Mouse (Mus musculus) hindbrain, embryonic 14.5 days (tissue): ENCODE data around the gene Atxn2l. TPM values are rescaled to one million over a fixed set of nuclear protein-coding genes. Genes with fewer than 3 reads are reported as not detected.

Source experiments
- ATAC-seq: fragments of 200-750 bp; cut with Nextera tagmentation; 2 replicates; pipeline ENCODE4 v1.8.0; 2017; ENCODE audit warnings: moderate number of reproducible peaks, mild to moderate bottlenecking, moderate TSS enrichment, moderate library complexity; ENCODE audit not compliant: low FRiP score
- DNase-seq: peaks from one replicate; pipeline ENCODE4 v3.0.0-alpha.2; 2015; ENCODE audit warnings: low spot score
- H3K27ac ChIP-seq: fragments of 300-500 bp; sonication (generic); 2 replicates; pipeline ENCODE4 v1.5.1; 2014; ENCODE audit warnings: mild to moderate bottlenecking, moderate library complexity
- H3K27me3 ChIP-seq: fragments of 300-500 bp; sonication (generic); 2 replicates; pipeline ENCODE4 v1.6.1; 2014; ENCODE audit warnings: mild to moderate bottlenecking, low read length, mixed read lengths; ENCODE audit not compliant: control insufficient read depth, insufficient read depth
- H3K36me3 ChIP-seq: fragments of 300-500 bp; sonication (generic); replicated peaks from 2 replicates; pipeline ENCODE4 v1.6.1; 2014; ENCODE audit not compliant: control insufficient read depth, insufficient read depth
- H3K4me1 ChIP-seq: fragments of 300-500 bp; sonication (generic); replicated peaks from 2 replicates; pipeline ENCODE4 v1.6.1; 2014; ENCODE audit warnings: antibody characterized with exemption, low read length, mixed read lengths; ENCODE audit not compliant: control insufficient read depth, insufficient read depth
- H3K4me2 ChIP-seq: fragments of 300-500 bp; sonication (generic); replicated peaks from 2 replicates; pipeline ENCODE4 v1.6.1; 2014; ENCODE audit warnings: mild to moderate bottlenecking, moderate library complexity
- H3K4me3 ChIP-seq: fragments of 300-500 bp; sonication (generic); replicated peaks from 2 replicates; pipeline ENCODE4 v1.5.1; 2014; ENCODE audit warnings: mild to moderate bottlenecking, low read length
- H3K9ac ChIP-seq: fragments of 300-500 bp; sonication (generic); 2 replicates; pipeline ENCODE4 v1.6.1; 2014
- H3K9me3 ChIP-seq: fragments of 300-500 bp; sonication (generic); 2 replicates; pipeline ENCODE4 v1.6.1; 2016; ENCODE audit warnings: low read length; ENCODE audit not compliant: control insufficient read depth
- WGBS: fragments of 180-500 bp; shearing (Covaris S2); extraction: QIAGEN DNeasy Blood & Tissue Kit; methylation state at CpG from one replicate; pipeline ENCODE4 v1.1.7; 2014; 5-methylcytosine and 5-hydroxymethylcytosine counted together
- polyA plus RNA-seq: library from polyadenylated mRNA; unstranded; fragments of >200 nt; fragmentation: Nextera tagmentation; extraction: Ambion mirVana; gene quantifications from 2 replicates; pipeline ENCODE4 v1.2.1, GENCODE M21; 2014

Atxn2l gene
- polyA plus RNA-seq, 1 experiment from 2014 or later, result 72.6 TPM

GRCm38 (mm10) chr7:126460623-126461399 lies 42.4 kb downstream of the Atxn2l start:
- Histone ChIP-seq H3K4me2 (no peak overlapping the region), H3K36me3 (no peaks in the 10 kb centered on the region; the same call in 1 of the 2 replicates), H3K4me1 (no peaks in the 10 kb centered on the region), H3K27me3 (no peaks in the 10 kb centered on the region), H3K27ac (no peak overlapping the region), H3K9me3 (no peaks in the 10 kb centered on the region), H3K9ac (no peak overlapping the region), H3K4me3 (no peak overlapping the region)
- 55% methylated on average over 10 of the region's 10 CpGs for WGBS
- ATAC-seq (no peak), DNase-seq (no peak)

GRCm38 (mm10) chr7:126458844-126459618 lies 44.2 kb downstream of the Atxn2l start:
- WGBS, result 87% methylated on average over 11 of the region's 11 CpGs
- Histone ChIP-seq H3K4me2 (no peak overlapping the region), H3K9me3 (no peaks in the 10 kb centered on the region), H3K36me3 (no peaks in the 10 kb centered on the region), H3K9ac (no peak overlapping the region), H3K4me3 (no peak overlapping the region), H3K4me1 (no peaks in the 10 kb centered on the region), H3K27ac (no peak overlapping the region), H3K27me3 (no peaks in the 10 kb centered on the region)
- ATAC-seq (no peak), DNase-seq (no peak)

- ATAC-seq, result no peak
- no peaks in the 10 kb centered on the region for H3K9me3 ChIP-seq
- no peak overlapping the region for H3K4me3 ChIP-seq
- H3K4me2 ChIP-seq, result no peak overlapping the region
- H3K27me3 ChIP-seq, result no peaks in the 10 kb centered on the region
- no peak for DNase-seq
- H3K36me3 ChIP-seq, result no peaks in the 10 kb centered on the region
- no peak overlapping the region for H3K9ac ChIP-seq
- H3K27ac ChIP-seq, result no peak overlapping the region
- 75% methylated on average over 5 of the region's 5 CpGs for WGBS
- H3K4me1 ChIP-seq, result no peaks in the 10 kb centered on the region
These were observed 45.0 kb downstream of the Atxn2l start for GRCm38 (mm10) chr7:126458225-126458624.

- no peaks in the 10 kb centered on the region for H3K36me3 ChIP-seq
- ATAC-seq (no peak), DNase-seq (no peak)
- no peak overlapping the region for H3K9ac ChIP-seq
- no peaks in the 10 kb centered on the region for H3K9me3 ChIP-seq
- no peak overlapping the region for H3K27ac ChIP-seq
- H3K4me1 ChIP-seq, result no peaks in the 10 kb centered on the region
- H3K27me3 ChIP-seq, result no peaks in the 10 kb centered on the region
- 88% methylated on average over 17 of the region's 17 CpGs for WGBS
- H3K4me3 ChIP-seq, result no peak overlapping the region
- no peak overlapping the region for H3K4me2 ChIP-seq
These were observed 46.6 kb downstream of the Atxn2l start for GRCm38 (mm10) chr7:126456382-126457266.

GRCm38 (mm10) chr7:126455242-126455641 lies 48.0 kb downstream of the Atxn2l start:
- Histone ChIP-seq H3K4me2 (no peak overlapping the region), H3K4me1 (no peaks in the 10 kb centered on the region), H3K27ac (no peak overlapping the region), H3K9me3 (no peaks in the 10 kb centered on the region), H3K9ac (no peak overlapping the region), H3K36me3 (no peaks in the 10 kb centered on the region), H3K4me3 (no peak overlapping the region), H3K27me3 (no peaks in the 10 kb centered on the region)
- no peak for ATAC-seq
- 84% methylated on average over 2 of the region's 2 CpGs for WGBS
- no peak for DNase-seq

- ATAC-seq, result no peak
- no peak overlapping the region for H3K27ac ChIP-seq
These were observed 49.4 kb downstream of the Atxn2l start for GRCm38 (mm10) chr7:126453861-126454260.

GRCm38 (mm10) chr7:126452244-126452643 lies 51.0 kb downstream of the Atxn2l start:
- DNase-seq, result no peak
- 94% methylated on average over 3 of the region's 3 CpGs for WGBS
- Histone ChIP-seq H3K36me3 (peaks cover 13% of the 10 kb centered on the region; the same call in 1 of the 2 replicates), H3K27ac (no peak overlapping the region), H3K9me3 (no peaks in the 10 kb centered on the region), H3K4me2 (no peak overlapping the region), H3K9ac (no peak overlapping the region), H3K4me1 (no peaks in the 10 kb centered on the region), H3K4me3 (no peak overlapping the region), H3K27me3 (no peaks in the 10 kb centered on the region)
- no peak for ATAC-seq

More at GRCm38 (mm10) chr7:126453861-126454260, 49.4 kb downstream of the Atxn2l start:
- Histone ChIP-seq H3K4me2 (no peak overlapping the region), H3K9ac (no peak overlapping the region), H3K27me3 (no peaks in the 10 kb centered on the region), H3K4me1 (no peaks in the 10 kb centered on the region), H3K4me3 (no peak overlapping the region), H3K9me3 (no peaks in the 10 kb centered on the region), H3K36me3 (no peaks in the 10 kb centered on the region)
- 72% methylated on average over 7 of the region's 7 CpGs for WGBS
- DNase-seq, result no peak

- Histone ChIP-seq H3K27me3 (no peaks in the 10 kb centered on the region), H3K27ac (no peak overlapping the region), H3K9me3 (no peaks in the 10 kb centered on the region), H3K4me2 (no peak overlapping the region), H3K4me3 (no peak overlapping the region), H3K4me1 (no peaks in the 10 kb centered on the region), H3K36me3 (peaks cover 28% of the 10 kb centered on the region), H3K9ac (no peak overlapping the region)
- DNase-seq (no peak), ATAC-seq (no peak)
- WGBS, result 91% methylated on average over 6 of the region's 6 CpGs
These were observed 52.6 kb downstream of the Atxn2l start for GRCm38 (mm10) chr7:126450641-126451040.

- Histone ChIP-seq H3K9ac (no peak overlapping the region), H3K4me1 (no peaks in the 10 kb centered on the region), H3K4me3 (no peak overlapping the region), H3K27ac (no peak overlapping the region), H3K27me3 (no peaks in the 10 kb centered on the region), H3K9me3 (no peaks in the 10 kb centered on the region), H3K4me2 (no peak overlapping the region), H3K36me3 (peaks cover 35% of the 10 kb centered on the region)
- ATAC-seq, result no peak
- 94% methylated on average over 18 of the region's 18 CpGs for WGBS
- DNase-seq, result no peak
These were observed 53.2 kb downstream of the Atxn2l start for GRCm38 (mm10) chr7:126449991-126450390.
